Mouse (Mus musculus) brown adipose tissue, adult 24 weeks (tissue): ENCODE results near the gene Zbtb8a. TPM values are rescaled to one million over a fixed set of nuclear protein-coding genes. Genes with fewer than 3 reads are reported as not detected.
"Not testable (repeated sequence)": the region's sequence is repeated elsewhere in the genome, so short reads cannot be mapped to it uniquely, and the experiment has no call there.

ENCODE experiments used
- H3K27ac ChIP-seq: fragments of 200-500 bp; replicated peaks from 2 replicates; pipeline ENCODE4 v1.5.1; 2012; ENCODE audit warnings: low read depth, mild to moderate bottlenecking, low read length
- H3K4me1 ChIP-seq: fragments of 200-500 bp; 2 replicates; pipeline ENCODE4 v1.6.1; 2012; ENCODE audit warnings: low read length, mixed read lengths; ENCODE audit not compliant: control insufficient read depth, insufficient read depth, insufficient read length
- H3K4me3 ChIP-seq: fragments of 200-500 bp; 2 replicates; pipeline ENCODE4 v1.5.1; 2012; ENCODE audit warnings: low read depth, mild to moderate bottlenecking, low read length, moderate library complexity; ENCODE audit not compliant: insufficient read depth
- polyA plus RNA-seq: library from polyadenylated mRNA; stranded (reverse); fragments of >200 nt; gene quantifications from 2 replicates; pipeline ENCODE4 v1.2.4, GENCODE M21; 2012; ENCODE audit not compliant: missing spikeins, insufficient read depth, insufficient read length

Zbtb8a gene
- polyA plus RNA-seq, 1 experiment, result 1.5 TPM

DNA sequence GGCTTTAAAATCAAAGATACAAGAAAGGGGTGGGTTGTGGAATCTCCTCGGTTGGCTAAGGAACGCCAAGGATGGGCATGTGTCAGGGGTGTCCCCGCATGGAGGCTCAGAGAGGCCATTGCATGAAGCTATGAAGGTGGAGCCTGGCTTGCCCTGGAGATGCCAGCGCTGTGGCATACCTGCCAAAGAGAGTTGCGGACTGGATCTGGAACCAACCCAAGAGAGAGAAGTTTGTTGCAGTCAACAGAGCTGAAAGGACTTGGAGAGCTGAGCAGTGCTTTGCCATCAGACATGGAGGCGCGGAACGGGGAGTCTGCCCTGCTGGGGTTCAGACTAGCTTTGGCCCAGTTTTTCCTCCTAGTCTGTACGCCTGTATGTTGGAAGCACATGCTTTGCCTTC is 14.5 kb downstream of the Zbtb8a start:
- Histone ChIP-seq H3K4me1 (no peaks in the 10 kb centered on the region), H3K4me3 (no peak overlapping the region), H3K27ac (no peak overlapping the region)

DNA sequence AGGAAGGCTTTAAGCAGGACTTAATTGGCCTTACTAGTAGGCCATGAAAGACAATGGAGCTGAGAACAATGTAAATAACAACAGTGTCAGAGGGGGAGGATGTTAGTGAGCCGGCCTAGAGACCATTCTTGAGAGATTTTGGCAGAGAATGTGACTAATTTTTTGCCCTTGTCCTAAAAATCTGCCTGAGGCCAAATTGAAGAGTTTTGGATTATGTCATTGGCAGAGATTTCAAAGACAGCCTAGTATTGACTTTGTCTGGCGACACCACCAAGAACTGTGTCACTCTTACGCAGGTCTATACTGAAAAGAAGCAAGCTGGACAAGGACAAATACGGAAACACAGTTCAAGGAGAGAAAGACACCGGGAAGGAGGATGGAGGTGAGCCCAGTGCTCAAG is 15.1 kb downstream of the Zbtb8a start:
- no peak overlapping the region for H3K27ac ChIP-seq
- H3K4me3 ChIP-seq, result no peak overlapping the region
- no peaks in the 10 kb centered on the region for H3K4me1 ChIP-seq

DNA sequence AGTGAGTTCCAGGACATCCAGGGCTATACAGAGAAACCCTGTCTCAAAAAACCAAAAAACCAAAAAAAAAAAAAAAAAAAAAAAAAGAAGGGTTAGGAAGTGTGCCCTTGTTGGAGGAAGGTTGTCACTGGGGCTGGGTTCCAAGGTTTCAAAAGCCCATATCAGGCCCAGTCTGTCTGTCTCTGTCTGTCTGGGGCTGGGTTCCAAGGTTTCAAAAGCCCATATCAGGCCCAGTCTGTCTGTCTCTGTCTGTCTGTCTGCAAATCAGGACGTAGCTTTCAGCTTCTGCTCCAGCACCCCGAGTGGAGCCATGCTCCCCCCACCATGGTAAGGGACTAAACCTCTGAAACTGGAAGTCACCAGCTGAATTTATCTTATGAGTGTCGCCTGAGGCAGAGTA is 15.7 kb downstream of the Zbtb8a start:
- H3K4me1 ChIP-seq, H3K4me3 ChIP-seq, H3K27ac ChIP-seq: not testable (repeated sequence)

DNA sequence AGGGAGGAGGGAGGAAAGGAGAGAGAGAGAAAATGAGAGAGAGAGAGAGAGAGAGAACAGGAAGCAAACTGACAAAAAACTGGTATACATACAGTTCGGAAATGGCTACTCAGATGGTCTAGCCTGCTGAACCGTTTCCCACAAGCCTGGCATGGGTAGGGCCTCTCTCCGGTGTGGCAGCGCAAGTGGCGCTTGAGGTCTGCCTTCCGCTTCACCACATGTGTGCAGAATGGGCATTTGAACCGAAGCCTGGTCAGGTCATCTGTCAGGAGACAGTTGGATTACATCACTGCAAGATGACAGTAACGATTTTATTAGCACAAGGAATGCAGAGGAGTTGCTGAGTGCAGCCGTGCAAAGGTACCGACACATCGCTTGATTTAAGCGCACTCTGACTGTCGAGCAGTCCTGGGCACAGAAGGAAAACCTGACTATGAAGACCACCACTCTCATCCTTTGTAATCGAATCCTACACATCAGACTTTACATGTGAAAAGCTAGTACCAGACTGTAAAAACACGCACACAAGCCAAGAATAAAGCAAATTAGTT is 20.2 kb downstream of the Zbtb8a start:
- Histone ChIP-seq H3K4me3 (no peak overlapping the region), H3K27ac (no peak overlapping the region), H3K4me1 (no peaks in the 10 kb centered on the region)

DNA sequence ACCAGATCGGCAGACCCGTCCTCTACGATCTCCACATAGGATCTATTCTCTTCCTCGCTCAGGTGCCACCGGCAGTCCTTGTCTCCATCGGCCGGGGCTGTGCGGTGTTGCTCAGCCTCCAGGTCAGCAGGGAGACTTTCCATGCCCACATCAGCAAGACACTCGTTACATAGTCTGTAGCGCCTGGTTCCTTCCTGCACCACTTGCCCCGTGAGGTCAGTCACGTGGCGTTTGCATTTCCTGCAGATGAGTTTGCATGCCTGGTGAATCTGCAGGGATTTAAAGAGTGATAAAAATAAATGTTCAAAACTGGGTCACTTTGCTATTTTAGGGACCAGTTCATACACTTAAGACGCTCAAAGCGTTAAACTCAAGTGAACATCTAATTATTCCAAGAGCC is 23.7 kb downstream of the Zbtb8a start:
- no peak overlapping the region for H3K4me3 ChIP-seq
- H3K27ac ChIP-seq, result no peak overlapping the region

DNA sequence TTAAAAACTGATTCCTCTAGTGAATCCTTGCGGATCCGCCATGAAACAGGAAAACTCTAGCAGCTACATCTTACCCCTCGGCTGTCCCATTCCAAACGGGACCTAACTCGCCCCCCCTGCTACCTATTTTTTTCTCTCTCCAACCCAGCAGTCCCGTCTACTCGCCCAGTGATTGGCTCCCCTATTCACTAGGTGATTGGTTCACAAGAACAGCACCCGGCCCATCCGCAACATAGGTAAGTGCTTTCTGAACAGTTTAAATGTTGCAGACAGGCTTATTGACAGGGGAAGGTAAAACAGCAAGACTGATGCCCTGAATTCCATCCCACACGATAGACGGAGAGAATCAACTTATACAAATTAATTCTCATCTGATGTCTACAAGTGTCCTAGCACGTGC is 24.7 kb downstream of the Zbtb8a start:
- no peak overlapping the region for H3K4me3 ChIP-seq
- no peak overlapping the region for H3K27ac ChIP-seq
- H3K4me1 ChIP-seq, result no peaks in the 10 kb centered on the region

More for the DNA sequence above, 23.7 kb downstream of the Zbtb8a start:
- H3K4me1 ChIP-seq, result no peaks in the 10 kb centered on the region

DNA sequence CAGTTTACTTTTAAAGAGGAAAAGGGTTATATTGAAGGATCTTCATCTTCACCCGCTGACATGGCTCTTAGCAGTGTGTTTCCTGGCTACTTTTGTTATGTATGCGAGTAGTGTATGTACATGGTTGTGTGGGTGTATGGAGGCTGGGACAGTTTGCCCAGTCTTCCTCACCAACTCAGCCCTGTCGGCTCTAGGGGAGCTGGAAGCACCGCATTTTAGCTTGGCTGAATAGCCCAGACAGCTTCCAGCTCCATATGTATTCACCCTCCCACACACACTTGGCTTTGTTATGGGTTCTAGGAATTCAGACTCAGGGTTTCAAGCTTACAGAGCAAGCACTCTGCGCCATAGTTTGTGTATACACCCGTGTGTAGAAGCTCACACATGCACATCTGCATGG is 26.8 kb downstream of the Zbtb8a start:
- H3K4me3 ChIP-seq, result no peak overlapping the region
- no peak overlapping the region for H3K27ac ChIP-seq
- H3K4me1 ChIP-seq, result no peaks in the 10 kb centered on the region

DNA sequence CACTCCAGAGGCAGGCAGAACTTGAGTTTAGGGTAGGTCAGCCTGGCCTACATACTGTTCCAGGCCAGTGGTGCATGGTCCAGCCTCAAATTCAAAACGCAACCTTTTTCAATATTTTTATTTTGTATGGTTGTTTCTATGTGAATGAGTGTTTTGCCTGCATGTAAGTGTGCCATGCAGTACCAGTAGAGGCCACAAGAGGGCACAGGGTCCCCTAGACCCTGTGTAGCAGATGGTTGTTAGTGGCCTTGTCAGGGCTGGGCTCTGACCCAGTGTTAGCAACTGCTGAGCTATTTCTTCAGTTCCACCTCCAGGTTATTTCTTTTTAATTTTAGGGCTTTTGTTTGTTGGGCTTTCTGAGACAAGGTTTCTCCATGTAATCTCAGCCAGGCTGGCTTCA is 27.3 kb downstream of the Zbtb8a start:
- Histone ChIP-seq H3K4me3 (no peak overlapping the region), H3K27ac (no peak overlapping the region), H3K4me1 (no peaks in the 10 kb centered on the region)

DNA sequence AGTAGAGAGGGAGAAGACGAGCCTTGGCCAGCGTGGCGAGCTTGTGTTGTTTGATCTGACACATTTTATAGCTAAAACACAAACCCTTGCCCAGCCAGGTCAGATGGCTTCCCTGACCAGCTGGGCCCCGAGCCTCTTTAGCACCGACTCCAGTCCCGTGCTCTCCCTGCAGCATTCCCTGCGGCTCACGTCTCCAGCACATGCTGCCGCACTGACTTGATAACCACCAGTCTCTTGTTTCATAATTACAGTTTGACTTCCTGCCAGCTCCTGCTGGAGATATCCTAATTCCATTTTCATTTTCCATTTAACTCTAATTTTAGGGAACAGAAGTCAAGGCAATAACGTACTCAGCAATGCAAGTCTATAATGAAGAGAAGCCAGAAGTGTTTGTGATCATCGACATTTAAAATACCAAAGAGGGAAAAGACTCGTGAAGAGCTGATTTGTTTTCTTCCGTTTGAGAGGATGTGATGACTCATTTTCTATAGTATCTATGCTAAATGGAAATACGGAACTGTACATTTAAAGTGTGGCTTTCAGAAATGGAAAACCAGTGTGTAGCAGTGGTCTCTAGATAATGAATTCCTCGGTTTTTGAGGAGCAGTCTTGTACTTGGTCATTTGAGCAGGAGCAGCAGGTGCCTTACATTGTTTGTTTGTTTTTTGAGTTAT is 31.3 kb downstream of the Zbtb8a start:
- H3K27ac ChIP-seq, result no peak overlapping the region
- H3K4me1 ChIP-seq, result no peaks in the 10 kb centered on the region
- no peak overlapping the region for H3K4me3 ChIP-seq

DNA sequence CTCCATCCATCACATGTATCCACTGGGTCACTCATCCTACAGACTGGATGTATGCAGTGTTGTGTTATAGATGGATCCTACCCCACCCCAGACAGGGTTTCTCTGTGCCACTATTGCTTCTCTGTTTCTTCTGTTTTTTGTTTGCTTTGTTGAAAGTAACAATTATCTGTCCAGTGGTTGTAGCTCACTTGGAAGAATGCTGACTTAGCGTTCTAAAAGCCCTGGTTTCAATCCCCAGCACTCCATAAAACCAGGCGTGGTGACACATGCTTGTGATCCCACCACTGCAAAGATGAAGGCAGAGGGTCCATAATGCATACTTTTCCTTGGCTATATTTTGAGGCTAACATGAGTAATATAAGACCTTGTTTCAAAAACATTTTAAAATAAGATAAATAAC is 35.2 kb downstream of the Zbtb8a start:
- Histone ChIP-seq H3K27ac (no peak overlapping the region), H3K4me3 (no peak overlapping the region), H3K4me1 (no peaks in the 10 kb centered on the region)

DNA sequence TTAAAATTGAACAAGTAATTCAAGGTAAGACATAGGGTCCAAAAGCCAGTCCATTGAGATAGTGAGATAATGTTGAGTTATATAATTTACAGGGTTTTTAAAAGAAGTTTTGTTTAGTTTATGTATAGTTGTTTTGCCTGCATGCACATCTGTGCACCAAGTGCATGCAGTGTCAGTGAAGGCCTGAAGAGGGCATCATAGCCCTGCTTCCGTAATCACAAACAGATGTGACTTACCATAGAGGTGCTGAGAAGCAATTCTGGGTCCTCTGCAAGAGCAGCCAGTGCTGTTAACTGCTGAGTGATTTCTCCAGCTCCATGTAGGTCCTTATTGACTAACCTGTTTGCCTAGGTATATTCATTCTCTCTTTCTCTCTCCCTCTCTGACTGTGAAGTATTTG is 36.0 kb downstream of the Zbtb8a start:
- Histone ChIP-seq H3K27ac (no peak overlapping the region), H3K4me3 (no peak overlapping the region), H3K4me1 (no peaks in the 10 kb centered on the region)

DNA sequence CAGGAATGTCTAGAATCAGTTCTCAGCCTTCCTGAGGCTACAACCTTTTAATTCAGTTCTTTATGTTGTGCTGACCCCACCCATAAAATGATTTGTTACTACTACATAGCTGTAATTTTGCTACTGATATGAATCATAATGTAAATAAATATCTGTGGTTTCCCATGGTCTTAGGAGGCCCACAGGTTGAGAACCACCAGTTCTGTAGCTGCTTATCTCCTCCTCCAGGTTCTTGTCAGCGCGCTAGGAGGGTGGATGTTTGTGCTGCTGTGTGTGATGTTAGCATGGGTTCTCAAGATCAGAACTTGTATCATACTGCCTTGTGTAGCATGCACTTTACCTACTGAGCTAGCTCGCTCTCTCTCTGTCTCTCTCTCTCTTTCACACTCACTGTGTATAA is 38.2 kb downstream of the Zbtb8a start:
- Histone ChIP-seq H3K4me1 (no peaks in the 10 kb centered on the region), H3K4me3 (no peak overlapping the region), H3K27ac (no peak overlapping the region)

DNA sequence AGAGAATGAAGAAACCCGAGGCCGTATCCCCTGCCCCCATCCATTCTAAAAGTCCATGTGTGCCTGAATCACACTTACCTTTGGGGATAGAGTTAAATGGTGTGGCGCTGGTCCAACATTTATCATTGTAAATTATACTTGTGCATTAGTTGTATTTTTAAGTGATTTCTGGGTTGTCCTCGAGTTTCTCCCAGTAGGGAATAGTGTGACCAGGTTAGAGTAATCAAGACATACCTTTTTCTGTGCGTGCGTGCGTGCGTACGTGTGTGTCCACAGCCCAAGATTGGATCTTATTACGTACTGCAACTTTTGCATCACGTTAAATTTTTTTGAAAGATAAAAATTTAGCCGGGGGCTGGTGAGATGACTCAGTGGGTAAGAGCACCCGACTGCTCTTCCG is 41.6 kb downstream of the Zbtb8a start:
- Histone ChIP-seq H3K4me1 (0 out of 2 replicates have a peak, but pooled peaks cover 3% of the 10 kb centered on the region), H3K4me3 (peak overlapping the region; percentile 74), H3K27ac (peak overlapping the region; percentile 36)

DNA sequence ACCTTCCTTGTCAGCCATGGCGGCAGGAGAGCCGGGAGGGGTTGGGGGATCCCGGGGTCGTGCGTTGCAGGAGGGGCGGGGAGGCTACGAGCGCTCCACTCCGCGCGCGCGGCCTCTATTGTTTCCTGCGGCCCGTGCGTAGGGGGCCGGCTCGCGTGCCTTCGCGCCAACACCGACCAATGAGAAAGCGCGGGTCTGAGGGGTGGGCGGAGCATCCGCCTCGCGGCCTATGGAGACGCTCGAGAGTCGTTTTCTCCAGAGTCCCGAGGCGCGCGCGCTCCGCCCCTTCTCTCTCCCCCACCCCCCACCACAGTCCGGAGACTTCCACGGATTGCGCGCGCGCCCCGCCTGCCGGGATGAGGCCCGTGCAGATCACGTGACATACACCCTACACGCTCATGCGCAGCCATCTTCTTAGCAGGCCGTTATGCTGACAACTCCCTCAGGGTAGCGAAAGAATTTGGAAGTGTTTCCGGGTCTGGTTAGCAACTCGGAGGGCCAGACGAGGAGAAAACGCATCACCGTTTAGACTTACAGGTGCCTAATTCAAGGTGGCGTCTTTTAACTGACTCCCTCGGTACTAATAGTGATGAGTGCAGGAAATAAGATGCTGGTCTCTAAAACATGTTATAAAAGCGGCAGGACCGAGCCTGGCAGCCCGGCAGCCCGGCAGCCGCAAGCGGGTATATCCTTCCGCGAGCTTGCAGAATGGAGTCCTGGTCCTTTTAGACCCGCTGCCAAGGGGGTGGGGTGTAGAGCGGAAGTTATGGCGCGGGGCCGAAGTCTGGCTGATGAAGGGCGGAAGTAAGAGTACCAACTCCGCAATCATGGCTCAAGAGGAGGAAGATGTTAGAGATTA is 42.5 kb downstream of the Zbtb8a start, which contains the start of the genes Rbbp4 and Zbtb8os:
Gene Rbbp4 (minus strand): TSS at position 155 of the 859 bp plus-strand sequence.
Gene Zbtb8os (plus strand): TSS at position 480 of the 859 bp plus-strand sequence.
- Histone ChIP-seq H3K27ac (peak within 1 kb of the TSS; percentile 93), H3K4me3 (peak within 1 kb of the TSS; percentile 97), H3K4me1 (0 out of 2 replicates have a peak, but pooled peaks cover 3% of the 10 kb centered on the region)

DNA sequence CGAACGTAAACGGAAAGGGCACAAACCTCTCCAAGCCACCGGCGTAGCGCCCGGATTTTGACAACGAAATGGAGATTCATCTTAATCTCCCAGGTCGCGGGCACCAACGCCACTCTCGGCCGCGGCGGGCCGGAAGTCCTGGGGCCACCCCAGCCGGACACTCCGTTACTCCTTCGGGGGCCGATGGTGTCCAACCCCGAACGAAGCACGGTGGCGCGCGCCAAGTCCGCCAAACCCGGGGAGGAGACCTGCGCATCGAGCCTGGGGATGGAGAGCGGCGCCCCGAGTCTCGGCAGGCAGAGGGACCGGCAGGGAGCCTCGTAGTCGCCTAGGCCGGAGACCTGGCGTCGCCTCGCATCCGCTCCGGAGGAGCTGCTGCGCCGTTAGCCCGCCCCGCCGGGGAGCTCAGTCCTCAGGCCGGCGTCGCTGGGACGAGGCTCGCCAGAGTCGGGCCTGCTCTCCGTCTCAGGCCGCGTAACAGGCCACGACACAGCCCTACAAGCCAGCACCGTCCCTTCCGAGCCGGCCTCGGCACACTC is 43.2 kb downstream of the Zbtb8a start:
- 0 out of 2 replicates have a peak, but pooled peaks cover 3% of the 10 kb centered on the region for H3K4me1 ChIP-seq
- H3K27ac ChIP-seq, result peak overlapping the region; percentile 82
- H3K4me3 ChIP-seq, result peak overlapping the region; percentile 97
